Mouse (Mus musculus) MEL (cell line): ENCODE data around the gene Haghl. TPM values are rescaled to one million over a fixed set of nuclear protein-coding genes. Genes with fewer than 3 reads are reported as not detected.

Source experiments
- DNase-seq: peaks from one replicate; pipeline ENCODE4 v3.0.0; 2011; ENCODE audit warnings: low read depth, low spot score
- H3K27ac ChIP-seq: 2 replicates; pipeline ENCODE4 v1.5.1; 2012; ENCODE audit warnings: low read depth, mild to moderate bottlenecking, control low read depth, low read length, moderate library complexity; ENCODE audit not compliant: control insufficient read depth
- H3K27me3 ChIP-seq, 2 experiments: fragments of 150-350 bp in 1 of 2; sonication (generic) in 1 of 2; 2 replicates each; pipeline ENCODE4 v1.6.1; 2012; ENCODE audit warnings: low read length in 2 of 2, mild to moderate bottlenecking in 2 of 2, improper control_type of control experiment in 1 of 2, moderate library complexity in 1 of 2; ENCODE audit not compliant: insufficient read depth in 2 of 2, control insufficient read depth in 1 of 2
- H3K36me3 ChIP-seq, 2 experiments: 2 replicates each; pipeline ENCODE4 v1.6.1; 2012 to 2014; ENCODE audit warnings: low read length in 2 of 2, improper control_type of control experiment in 1 of 2, inconsistent platforms in 1 of 2, mild to moderate bottlenecking in 1 of 2; ENCODE audit not compliant: insufficient read depth in 2 of 2, control insufficient read depth in 1 of 2
- H3K4me1 ChIP-seq, 2 experiments: fragments of 150-350 bp in 1 of 2; sonication (generic) in 1 of 2; 2 replicates each; pipeline ENCODE4 v1.6.1; 2012; ENCODE audit warnings: low read length in 2 of 2, improper control_type of control experiment in 1 of 2, mild to moderate bottlenecking in 1 of 2; ENCODE audit not compliant: insufficient read depth in 2 of 2, control insufficient read depth in 1 of 2
- H3K4me3 ChIP-seq, 2 experiments: fragments of 150-350 bp in 1 of 2; sonication (generic) in 1 of 2; 2 replicates each; pipeline ENCODE4 v1.5.1; 2012; ENCODE audit warnings: low read depth in 2 of 2, low read length in 2 of 2, mild to moderate bottlenecking in 2 of 2, moderate library complexity in 2 of 2, control low read depth in 1 of 2, improper control_type of control experiment in 1 of 2; ENCODE audit not compliant: control insufficient read depth in 1 of 2, insufficient read depth in 1 of 2
- H3K79me2 ChIP-seq: 2 replicates; pipeline ENCODE4 v1.6.1; 2012; ENCODE audit warnings: mild to moderate bottlenecking, low read length, moderate library complexity; ENCODE audit not compliant: control insufficient read depth, poor library complexity, insufficient read depth
- H3K9ac ChIP-seq: 2 replicates; pipeline ENCODE4 v1.6.1; 2012; ENCODE audit warnings: low read depth, mild to moderate bottlenecking, control low read depth, low read length, moderate library complexity; ENCODE audit not compliant: control insufficient read depth, poor library complexity, severe bottlenecking
- H3K9me3 ChIP-seq: fragments of 150-350 bp; sonication (generic); replicated peaks from 2 replicates; pipeline ENCODE4 v1.6.1; 2012; ENCODE audit warnings: mild to moderate bottlenecking, low read length, improper control_type of control experiment, moderate library complexity; ENCODE audit not compliant: insufficient read depth
- CHD1 ChIP-seq: IDR thresholded peaks from 2 replicates; pipeline ENCODE4 v1.6.1; 2012; ENCODE audit warnings: low read depth, mild to moderate bottlenecking, inconsistent platforms, low read length, improper control_type of control experiment
- CHD2 ChIP-seq: IDR thresholded peaks from 2 replicates; pipeline ENCODE4 v1.6.1; 2011; ENCODE audit warnings: low read length, improper control_type of control experiment
- E2F4 ChIP-seq: IDR thresholded peaks from 2 replicates; pipeline ENCODE4 v1.6.1; 2011; ENCODE audit warnings: low read depth, low read length, improper control_type of control experiment, borderline replicate concordance
- EP300 ChIP-seq, 2 experiments: IDR thresholded peaks; 2 replicates each; pipeline ENCODE4 v1.6.1; 2011; ENCODE audit warnings: improper control_type of control experiment in 2 of 2, low read length in 2 of 2, low read depth in 1 of 2, mild to moderate bottlenecking in 1 of 2
- ETS1 ChIP-seq: IDR thresholded peaks from 2 replicates; pipeline ENCODE4 v1.6.1; 2012; ENCODE audit warnings: low read depth, mild to moderate bottlenecking, inconsistent platforms, low read length, improper control_type of control experiment, moderate library complexity
- GABPA ChIP-seq: IDR thresholded peaks from 2 replicates; pipeline ENCODE4 v1.6.1; 2012; ENCODE audit warnings: low read depth, mild to moderate bottlenecking, inconsistent platforms, low read length, improper control_type of control experiment, moderate library complexity
- GATA1 ChIP-seq: IDR thresholded peaks from 2 replicates; pipeline ENCODE4 v1.6.1; 2011; ENCODE audit warnings: low read depth, low read length, improper control_type of control experiment
- HCFC1 ChIP-seq: IDR thresholded peaks from 2 replicates; pipeline ENCODE4 v1.6.1; 2012; ENCODE audit warnings: low read depth, mild to moderate bottlenecking, inconsistent platforms, low read length, improper control_type of control experiment, moderate library complexity
- MAFK ChIP-seq: IDR thresholded peaks from 2 replicates; pipeline ENCODE4 v1.6.1; 2011; ENCODE audit warnings: low read depth, mild to moderate bottlenecking, low read length, improper control_type of control experiment, borderline replicate concordance
- MAZ ChIP-seq: IDR thresholded peaks from 2 replicates; pipeline ENCODE4 v1.6.1; 2012; ENCODE audit warnings: low read depth, mild to moderate bottlenecking, inconsistent platforms, low read length, improper control_type of control experiment
- MXI1 ChIP-seq: IDR thresholded peaks from 2 replicates; pipeline ENCODE4 v1.6.1; 2011; ENCODE audit warnings: mild to moderate bottlenecking, low read depth, low read length, improper control_type of control experiment
- MYB ChIP-seq: IDR thresholded peaks from 2 replicates; pipeline ENCODE4 v1.6.1; 2011; ENCODE audit warnings: mild to moderate bottlenecking, low read depth, low read length, improper control_type of control experiment
- NELFE ChIP-seq: IDR thresholded peaks from 2 replicates; pipeline ENCODE4 v1.6.1; 2011; ENCODE audit warnings: low read depth, low read length, improper control_type of control experiment
- NRF1 ChIP-seq: IDR thresholded peaks from 2 replicates; pipeline ENCODE4 v1.6.1; 2014; ENCODE audit warnings: low read depth, mild to moderate bottlenecking, inconsistent platforms, low read length, improper control_type of control experiment, moderate library complexity; ENCODE audit not compliant: poor library complexity, insufficient read depth, severe bottlenecking
- POLR2AphosphoS2 ChIP-seq: IDR thresholded peaks from 2 replicates; pipeline ENCODE4 v1.6.1; 2011; ENCODE audit warnings: low read length, improper control_type of control experiment
- POLR2AphosphoS5 ChIP-seq: IDR thresholded peaks from 2 replicates; pipeline ENCODE4 v1.6.1; 2012; ENCODE audit warnings: low read depth, borderline replicate concordance, mild to moderate bottlenecking, inconsistent platforms, low read length, moderate library complexity, mixed read lengths
- RAD21 ChIP-seq: IDR thresholded peaks from 2 replicates; pipeline ENCODE4 v1.6.1; 2011; ENCODE audit warnings: mild to moderate bottlenecking, low read depth, low read length, improper control_type of control experiment
- RCOR1 ChIP-seq: IDR thresholded peaks from 2 replicates; pipeline ENCODE4 v1.6.1; 2012; ENCODE audit warnings: low read depth, mild to moderate bottlenecking, inconsistent platforms, low read length, improper control_type of control experiment
- SMC3 ChIP-seq: IDR thresholded peaks from 2 replicates; pipeline ENCODE4 v1.6.1; 2011; ENCODE audit warnings: low read depth, low read length, improper control_type of control experiment
- USF1 ChIP-seq: IDR thresholded peaks from 2 replicates; pipeline ENCODE4 v1.6.1; 2014; ENCODE audit warnings: low read depth, mild to moderate bottlenecking, inconsistent platforms, low read length, improper control_type of control experiment, moderate library complexity
- ZKSCAN1 ChIP-seq: IDR thresholded peaks from 2 replicates; pipeline ENCODE4 v1.6.1; 2012; ENCODE audit warnings: low read depth, mild to moderate bottlenecking, inconsistent platforms, low read length, improper control_type of control experiment, moderate library complexity
- ZMIZ1 ChIP-seq: IDR thresholded peaks from 2 replicates; pipeline ENCODE4 v1.6.1; 2012; ENCODE audit warnings: low read depth, mild to moderate bottlenecking, inconsistent platforms, low read length, improper control_type of control experiment, moderate library complexity
- ZNF384 ChIP-seq: IDR thresholded peaks from 2 replicates; pipeline ENCODE4 v1.6.1; 2012; ENCODE audit warnings: low read depth, mild to moderate bottlenecking, inconsistent platforms, low read length, improper control_type of control experiment
- polyA plus RNA-seq, 2 experiments: library from polyadenylated mRNA; stranded (reverse) in 1 of 2; unstranded in 1 of 2; fragments of >175 nt in 1 of 2; fragments of >200 nt in 1 of 2; gene quantifications; 2 replicates each; pipeline versions ENCODE4 v1.2.1 to v1.2.4; 2012; ENCODE audit warnings: low replicate concordance in 2 of 2, low read depth in 1 of 2; ENCODE audit not compliant: insufficient read length in 2 of 2, insufficient read depth in 1 of 2, missing spikeins in 1 of 2
- total RNA-seq: library from RNA; depleted of rRNA; stranded (reverse); fragments of 300-350 nt; gene quantifications from 2 replicates; pipeline ENCODE4 v1.2.3, GENCODE M21; 2012

Haghl gene
- total and polyA plus RNA-seq, 3 experiments = 10.7 to 13.2 TPM; not detected in 1

GRCm38 (mm10) chr17:25761561-25761970, 23.9 kb downstream of the Haghl start:
- Histone ChIP-seq H3K79me2 (no peaks in the 10 kb centered on the region), H3K9ac (no peak overlapping the region), H3K36me3 (no peaks in the 10 kb centered on the region), H3K27ac (no peak overlapping the region), H3K27me3 (peaks cover 12 to 16% of the 10 kb centered on the region in 2 experiments), H3K4me3 (no peak overlapping the region), H3K9me3 (no peaks in the 10 kb centered on the region), H3K4me1 (no peaks in the 10 kb centered on the region)
- TF ChIP-seq ZNF384 = no peak
- TF ChIP-seq MAZ = no peak
- TF ChIP-seq USF1 = no peak
- no peak for TF ChIP-seq E2F4
- no peak for TF ChIP-seq MAFK
- TF ChIP-seq ZKSCAN1 = no peak
- no peak for TF ChIP-seq ETS1
- no peak for TF ChIP-seq ZMIZ1
- no peak for TF ChIP-seq RAD21
- TF ChIP-seq MXI1 = no peak
- no peak for TF ChIP-seq MYB
- TF ChIP-seq GABPA = no peak
- TF ChIP-seq CHD1 = no peak
- TF ChIP-seq NRF1 = no peak
- TF ChIP-seq POLR2AphosphoS5 = no peak
- DNase-seq = no peak

- Histone ChIP-seq H3K9me3 (no peaks in the 10 kb centered on the region), H3K4me3 (no peak overlapping the region), H3K4me1 (no peaks in the 10 kb centered on the region), H3K27me3 (peaks cover 9 to 13% of the 10 kb centered on the region in 2 experiments), H3K9ac (no peak overlapping the region), H3K79me2 (no peaks in the 10 kb centered on the region), H3K27ac (no peak overlapping the region), H3K36me3 (no peaks in the 10 kb centered on the region)
- DNase-seq = no peak
- TF ChIP-seq ZMIZ1 = no peak
- TF ChIP-seq RCOR1 = no peak
Measured at GRCm38 (mm10) chr17:25760148-25760547, 25.3 kb downstream of the Haghl start.

GRCm38 (mm10) chr17:25757691-25758090, 27.8 kb downstream of the Haghl start:
- no peaks in the 10 kb centered on the region for H3K9me3 ChIP-seq
- H3K9ac ChIP-seq = no peak overlapping the region
- DNase-seq = no peak
- no peaks in the 10 kb centered on the region for H3K79me2 ChIP-seq
- H3K4me3 ChIP-seq = no peak overlapping the region
- TF ChIP-seq CHD2 (no peak), MAZ (no peak), EP300 (IDR thresholded peaks at IDR 0.05; ENCODE audit: low read depth in 1 of 2, low read length in 2 of 2) (no peak), POLR2AphosphoS2 (no peak), NELFE (no peak), GATA1 (no peak), HCFC1 (no peak), SMC3 (no peak)
- no peak overlapping the region for H3K27ac ChIP-seq
- no peaks in the 10 kb centered on the region for H3K4me1 ChIP-seq
- H3K36me3 ChIP-seq = no peaks in the 10 kb centered on the region
- H3K27me3 ChIP-seq = peaks cover 3 to 11% of the 10 kb centered on the region in 2 experiments
